9 mouse cellular contexts compared by ENCODE assay signal in genomic region chr17:48336857-48337256, GRCm38 (mm10). TPM values are rescaled to one million over a fixed set of nuclear protein-coding genes. Genes with fewer than 3 reads are reported as not detected.
DNase-seq lines count a peak whose midpoint lies in the region; ATAC-seq lines count a peak whose summit lies in the region.
"Had no signal": no experiment of that assay in that cellular context is flagged by ENCODE, and none has a peak within 500 bp of the region (broad histone marks: within the 10 kb centered on the region; RNA-seq: fewer than 3 reads in every experiment).

No protein-coding gene starts in this region.

- H3K36me3 ChIP-seq in kidney, embryonic 14.5 days (ENCODE audit: control insufficient read depth, insufficient read depth, low read length): no peaks in the 10 kb centered on the region
- no peaks in the 10 kb centered on the region for H3K36me3 ChIP-seq in liver, embryonic 11.5 days (ENCODE audit: control insufficient read depth, insufficient read depth, low read length)
- H3K36me3 ChIP-seq: heart, embryonic 13.5 days had no signal

- no peak overlapping the region for H3K4me3 ChIP-seq in kidney, embryonic 14.5 days (ENCODE audit: low read length)
- H3K4me3 ChIP-seq in liver, embryonic 11.5 days (ENCODE audit: low read depth, low read length): no peak overlapping the region
- H3K4me3 ChIP-seq: heart, embryonic 13.5 days had no signal

- 2% methylated on average over 6 of the region's 6 CpGs for WGBS in kidney, embryonic 14.5 days
- 3% methylated on average over 6 of the region's 6 CpGs for WGBS in liver, embryonic 11.5 days

- no peaks in the 10 kb centered on the region for H3K4me1 ChIP-seq in kidney, embryonic 14.5 days (ENCODE audit: control insufficient read depth, insufficient read depth, low read length)
- no peaks in the 10 kb centered on the region; the same call in none of the 2 replicates for H3K4me1 ChIP-seq in liver, embryonic 11.5 days (replicated peaks; ENCODE audit: control insufficient read depth, insufficient read depth, low read length)

- H3K9me3 ChIP-seq in kidney, embryonic 14.5 days (ENCODE audit: control insufficient read depth, low read length): no peaks in the 10 kb centered on the region
- no peaks in the 10 kb centered on the region for H3K9me3 ChIP-seq in liver, embryonic 11.5 days (ENCODE audit: control insufficient read depth, low read length)
- H3K9me3 ChIP-seq: heart, embryonic 13.5 days had no signal

- peak; percentile 62; the same call in 1 of the 2 replicates for ATAC-seq in kidney, embryonic 14.5 days (ENCODE audit: low FRiP score, low TSS enrichment)
- peak; percentile 67; the same call in 1 of the 2 replicates for ATAC-seq in liver, embryonic 11.5 days (replicated peaks; ENCODE audit: low FRiP score)

- H3K27ac ChIP-seq in kidney, embryonic 14.5 days (ENCODE audit: low read depth, low read length): no peak overlapping the region
- no peak overlapping the region for H3K27ac ChIP-seq in liver, embryonic 11.5 days (ENCODE audit: low read depth, low read length)
- H3K27ac ChIP-seq: heart, embryonic 13.5 days had no signal

- H3K9ac ChIP-seq in kidney, embryonic 14.5 days (ENCODE audit: low read depth, low read length): no peak overlapping the region
- no peak overlapping the region for H3K9ac ChIP-seq in liver, embryonic 11.5 days (ENCODE audit: low read depth, low read length)
- H3K9ac ChIP-seq: heart, embryonic 13.5 days had no signal

- DNase-seq in 3134 (ENCODE audit: extremely low read depth, insufficient read length, low spot score): peak; percentile 21
- DNase-seq in MN1 (ENCODE audit: low spot score): peak; percentile 44
- peak; percentile 18 for DNase-seq in cerebellum, adult 9-11 months
- peak; percentile 30 for DNase-seq in gastrocnemius, postnatal 25 days
- peak; percentile 82 for DNase-seq in liver, embryonic 11.5 days (ENCODE audit: low spot score)
- DNase-seq in ovary, postnatal 14 days (ENCODE audit: low spot score): peak; percentile 77
- DNase-seq in thymus, postnatal 10 days (ENCODE audit: low spot score in 2 of 2): peak; percentile 48 to 89

- no peak overlapping the region for H3K4me2 ChIP-seq in kidney, embryonic 14.5 days (replicated peaks; ENCODE audit: low read depth, low read length)
- no peak overlapping the region for H3K4me2 ChIP-seq in liver, embryonic 11.5 days
- H3K4me2 ChIP-seq: heart, embryonic 13.5 days had no signal

- H3K27me3 ChIP-seq in kidney, embryonic 14.5 days (ENCODE audit: control insufficient read depth, insufficient read depth, low read length): no peaks in the 10 kb centered on the region
- H3K27me3 ChIP-seq in liver, embryonic 11.5 days (replicated peaks; ENCODE audit: control insufficient read depth, insufficient read depth, low read length): no peaks in the 10 kb centered on the region
- H3K27me3 ChIP-seq: heart, embryonic 13.5 days had no signal

RNA-seq across cellular contexts. Expression of gene Trem2, which starts 9.3 kb away (rescaled TPM):
- under 1 TPM in 1 of 2 experiments, not detected in 1; 0.83 TPM for total RNA-seq in gastrocnemius, postnatal 25 days (2021)
- 2.0 and 2.8 TPM in 2 replicates for polyA plus RNA-seq in kidney, embryonic 14.5 days (2014; fragmentation: Nextera tagmentation; extraction: Ambion mirVana)
- polyA plus RNA-seq in liver, embryonic 11.5 days (2014; fragmentation: Nextera tagmentation; extraction: Ambion mirVana): 3.5 and 4.7 TPM in 2 replicates

RNA-seq across cellular contexts. Expression of gene B430306N03Rik, which starts 20.9 kb away (rescaled TPM):
- total RNA-seq in gastrocnemius, postnatal 25 days (2021): not detected
- 0.10 and 0.49 TPM in 2 replicates for polyA plus RNA-seq in kidney, embryonic 14.5 days (2014; fragmentation: Nextera tagmentation; extraction: Ambion mirVana)
- 1.6 and 1.7 TPM in 2 replicates for polyA plus RNA-seq in liver, embryonic 11.5 days (2014; fragmentation: Nextera tagmentation; extraction: Ambion mirVana)

RNA-seq across cellular contexts. Expression of gene Treml1, which starts 22.9 kb away (rescaled TPM):
- total RNA-seq in gastrocnemius, postnatal 25 days (2021): under 1 TPM in 1 of 2 experiments, not detected in 1; 0.23 TPM
- 0.67 and 0.76 TPM in 2 replicates for polyA plus RNA-seq in kidney, embryonic 14.5 days (2014; fragmentation: Nextera tagmentation; extraction: Ambion mirVana)
- polyA plus RNA-seq in liver, embryonic 11.5 days (2014; fragmentation: Nextera tagmentation; extraction: Ambion mirVana): 33.2 and 36.3 TPM in 2 replicates

RNA-seq across cellular contexts. Expression of gene Treml2, which starts 37.6 kb away (rescaled TPM):
- under 1 TPM in 1 of 2 experiments, not detected in 1; 0.08 TPM for total RNA-seq in gastrocnemius, postnatal 25 days (2021)
- polyA plus RNA-seq in kidney, embryonic 14.5 days (2014; fragmentation: Nextera tagmentation; extraction: Ambion mirVana): 0.16 TPM in 1 of 2 replicates, not detected in the other
- polyA plus RNA-seq in liver, embryonic 11.5 days (2014; fragmentation: Nextera tagmentation; extraction: Ambion mirVana): 3.9 and 4.8 TPM in 2 replicates

Comparison
In these comparisons a context has a peak if more than half of its experiments do, and no peak if none do; other contexts are left out.
1. DNase-seq: peak in every context shown above with its lines; median percentile 82 in liver, embryonic 11.5 days; 77 in ovary, postnatal 14 days; 68 in thymus, postnatal 10 days; 44 in MN1; 30 in gastrocnemius, postnatal 25 days; 21 in 3134; 18 in cerebellum, adult 9-11 months.
2. RNA of gene Treml1, which starts 22.9 kb away (polyA plus RNA-seq): 33.2 to 36.3 TPM in liver, embryonic 11.5 days; 0.67 to 0.76 TPM in kidney, embryonic 14.5 days; every median in the first group is over 10 times any median in the second.